Mouse (Mus musculus) v-Abl transformed pro-B cells (cell line): ENCODE data around the gene Iqca.

ENCODE experiments used
- in situ Hi-C, 2 experiments: fragments of 400-800 bp; cut with MboI; formaldehyde crosslinking; loops; one replicate each; pipeline ENCODE4 v1.15.1; 2025; ENCODE audit not compliant: unreplicated experiment in 2 of 2

The Iqca gene

DNA sequence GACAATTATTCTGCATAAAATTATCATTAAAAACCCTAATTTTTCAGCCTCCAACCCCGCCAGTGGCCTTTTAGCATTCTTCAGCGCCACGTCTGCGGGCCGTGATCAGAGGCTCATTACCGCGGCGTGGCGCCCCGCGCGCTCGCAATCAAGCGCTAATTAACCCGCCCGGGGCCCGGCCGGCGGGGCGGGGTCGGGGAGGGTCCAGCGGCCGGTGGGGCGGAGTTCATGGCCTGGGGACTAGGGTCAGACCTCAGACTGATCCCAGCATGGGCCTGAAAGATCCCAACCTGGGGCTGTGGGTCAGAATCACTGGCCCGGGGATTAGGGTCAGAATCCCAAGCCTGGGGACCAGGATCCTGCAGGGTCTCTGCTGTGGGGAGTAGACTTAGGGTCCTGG lies 160.9 kb downstream of the Iqca start:
- in situ Hi-C loops = no loop called here
